Mouse (Mus musculus): ENCODE data around the gene Elmo1.

GRCm38 (mm10) chr13:20386462-20387141 lies 296.2 kb downstream of the Elmo1 start:
- no peak for TF ChIP-seq EP300 (IDR thresholded peaks at IDR 0.05; ENCODE audit: low read depth in 1 of 2, low read length in 2 of 2)
- TF ChIP-seq CTCF (IDR thresholded peaks at IDR 0.05 in 2 of 3, conservative IDR thresholded peaks at IDR 0.05 in 1 of 3; ENCODE audit: control insufficient read depth in 1 of 3, insufficient read depth in 1 of 3, low read depth in 2 of 3, low read length in 3 of 3, poor library complexity in 1 of 3, severe bottlenecking in 1 of 3), result no peak
- no peak for TF ChIP-seq SMC3 (IDR thresholded peaks at IDR 0.05; ENCODE audit: low read depth, low read length)
- TF ChIP-seq TAL1 (IDR thresholded peaks at IDR 0.05; ENCODE audit: low read length), result no peak
- TF ChIP-seq GATA1 (IDR thresholded peaks at IDR 0.05; ENCODE audit: low read depth, low read length), result no peak
- no peak for TF ChIP-seq USF1 (IDR thresholded peaks at IDR 0.05; ENCODE audit: low read depth, low read length)
- TF ChIP-seq ZC3H11A (IDR thresholded peaks at IDR 0.05; ENCODE audit: low read depth, low read length), result no peak
- no peak for TF ChIP-seq TBP (IDR thresholded peaks at IDR 0.05; ENCODE audit: low read depth, low read length)
- TF ChIP-seq CHD2 (IDR thresholded peaks at IDR 0.05; ENCODE audit: low read length), result no peak
- TF ChIP-seq ZMIZ1 (IDR thresholded peaks at IDR 0.05; ENCODE audit: low read depth, low read length), result no peak
- no peak for TF ChIP-seq POLR2A (IDR thresholded peaks at IDR 0.05; ENCODE audit: control insufficient read depth in 1 of 2, insufficient read depth in 1 of 2, low read depth in 1 of 2, low read length in 2 of 2, poor library complexity in 1 of 2)
- TF ChIP-seq ELF1 (IDR thresholded peaks at IDR 0.05; ENCODE audit: low read depth, low read length), result no peak
